Mouse (Mus musculus) layer of hippocampus, postnatal 36 days (tissue): ENCODE data around the gene Zscan22. TPM values are rescaled to one million over a fixed set of nuclear protein-coding genes. Genes with fewer than 3 reads are reported as not detected.
"Not testable (repeated sequence)": the region's sequence is repeated elsewhere in the genome, so short reads cannot be mapped to it uniquely, and the experiment has no call there.

ENCODE experiments used
- DNase-seq, 2 experiments: peaks; one replicate each; pipeline ENCODE4 v3.0.0; 2022
- total RNA-seq, 2 experiments: library from RNA; stranded (reverse); gene quantifications; 2 replicates each; pipeline ENCODE4 v1.2.3; 2021

Zscan22 gene
- total RNA-seq, 2 experiments from 2014 or later, result 17.0 to 20.7 TPM

GRCm38 (mm10) chr7:12927693-12928589 lies 30.3 kb downstream of the Zscan22 start:
- peak in 1 of 2 experiments; percentile 33 for DNase-seq

- DNase-seq, result no peak
Observed at GRCm38 (mm10) chr7:12933615-12934140, 36.1 kb downstream of the Zscan22 start.

GRCm38 (mm10) chr7:12934808-12935207 lies 37.2 kb downstream of the Zscan22 start:
- no peak for DNase-seq

- not testable (repeated sequence) for DNase-seq
Observed at GRCm38 (mm10) chr7:12937254-12937803, 39.7 kb downstream of the Zscan22 start.

GRCm38 (mm10) chr7:12940599-12940998 lies 43.0 kb downstream of the Zscan22 start:
- no peak for DNase-seq

GRCm38 (mm10) chr7:12943488-12943887 lies 45.9 kb downstream of the Zscan22 start:
- no peak for DNase-seq

GRCm38 (mm10) chr7:12949032-12949871 lies 51.6 kb downstream of the Zscan22 start:
- peak; percentile 93 to 94 for DNase-seq

GRCm38 (mm10) chr7:12949872-12950229 lies 52.2 kb downstream of the Zscan22 start:
- no peak for DNase-seq

GRCm38 (mm10) chr7:12954896-12955295 lies 57.3 kb downstream of the Zscan22 start:
- DNase-seq, result no peak

- DNase-seq, result no peak
Observed at GRCm38 (mm10) chr7:12957511-12957910, 59.9 kb downstream of the Zscan22 start.

Other genes with a start within 250 kb of the Zscan22 start
- not detected for gene Vmn2r55, start 212.8 kb upstream of the Zscan22 start, total RNA-seq
- gene Vmn2r56, start 162.8 kb upstream of the Zscan22 start, total RNA-seq, result not detected
- 10 to 100 TPM; 23.2 to 25.2 TPM for gene Zscan18, start 94.2 kb upstream of the Zscan22 start, total RNA-seq
- 10 to 100 TPM; 22.9 to 27.8 TPM for gene Zfp329, start 79.0 kb upstream of the Zscan22 start, total RNA-seq
- 10 to 100 TPM; 13.6 to 14.7 TPM for gene Zfp110, start 63.1 kb upstream of the Zscan22 start, total RNA-seq
- 1 to 10 TPM; 7.7 to 9.0 TPM for gene Zfp128, start 16.6 kb upstream of the Zscan22 start, total RNA-seq
- 100 to 1,000 TPM; 399 to 414 TPM for gene Rps5, start 24.5 kb downstream of the Zscan22 start, total RNA-seq
- gene Rnf225, start 29.6 kb downstream of the Zscan22 start, total RNA-seq, result under 1 TPM; 0.85 to 0.88 TPM
- 10 to 100 TPM; 11.6 to 13.1 TPM for gene Zfp324, start 68.0 kb downstream of the Zscan22 start, total RNA-seq
- 1 to 10 TPM; 8.6 to 9.3 TPM for gene Zfp446, start 80.0 kb downstream of the Zscan22 start, total RNA-seq
- under 1 TPM in 1 of 2 experiments, not detected in 1; 0.20 TPM for gene Slc27a5, start 100.4 kb downstream of the Zscan22 start, total RNA-seq
- gene Trim28, start 101.3 kb downstream of the Zscan22 start, total RNA-seq, result 100 to 1,000 TPM; 235 to 241 TPM
- 10 to 100 TPM; 33.6 to 37.8 TPM for gene Zbtb45, start 112.2 kb downstream of the Zscan22 start, total RNA-seq
- 100 to 1,000 TPM; 137 to 146 TPM for gene Chmp2a, start 137.0 kb downstream of the Zscan22 start, total RNA-seq
- 100 to 1,000 TPM; 193 TPM for gene Ube2m, start 140.5 kb downstream of the Zscan22 start, total RNA-seq
- 10 to 100 TPM; 14.3 to 17.6 TPM for gene Mzf1, start 156.9 kb downstream of the Zscan22 start, total RNA-seq
- gene Vmn1r85, start 197.4 kb downstream of the Zscan22 start, total RNA-seq, result not detected
- gene Vmn1r86, start 222.1 kb downstream of the Zscan22 start, total RNA-seq, result not detected
- not detected for gene Vmn1r87, start 242.3 kb downstream of the Zscan22 start, total RNA-seq